Mouse (Mus musculus) induced T-regulatory cell, adult 2 months (primary cell): ENCODE data around the gene Fam171b.

Experiments used
- DNase-seq: peaks from one replicate; pipeline ENCODE4 v3.0.0-alpha.2; 2012; ENCODE audit warnings: low read depth

Fam171b gene

GRCm38 (mm10) chr2:83812483-83813272 is at the start of gene Fam171b:
Fam171b (plus strand) TSS chr2:83812636.
- peak; percentile 67 for DNase-seq

DNA sequence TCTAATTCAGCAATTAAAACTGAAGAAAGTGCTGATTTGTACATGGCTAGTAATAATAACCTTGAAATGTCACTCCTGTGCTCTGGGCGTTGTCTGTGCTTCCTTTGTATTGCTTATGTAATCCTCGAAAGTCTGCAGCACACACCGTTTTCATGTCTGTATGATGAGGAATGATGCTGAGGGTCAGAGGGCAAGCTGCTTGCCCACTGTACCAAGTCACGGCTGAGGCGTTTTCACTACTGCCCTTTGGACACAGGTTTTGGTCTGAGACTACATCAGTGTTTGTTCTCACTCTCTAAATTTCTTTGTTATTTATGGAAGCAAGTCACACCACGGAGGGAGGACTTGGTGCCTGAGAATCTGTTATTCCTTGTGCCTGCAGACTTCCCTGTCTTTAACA is 46.4 kb upstream of the Fam171b start:
- no peak for DNase-seq

DNA sequence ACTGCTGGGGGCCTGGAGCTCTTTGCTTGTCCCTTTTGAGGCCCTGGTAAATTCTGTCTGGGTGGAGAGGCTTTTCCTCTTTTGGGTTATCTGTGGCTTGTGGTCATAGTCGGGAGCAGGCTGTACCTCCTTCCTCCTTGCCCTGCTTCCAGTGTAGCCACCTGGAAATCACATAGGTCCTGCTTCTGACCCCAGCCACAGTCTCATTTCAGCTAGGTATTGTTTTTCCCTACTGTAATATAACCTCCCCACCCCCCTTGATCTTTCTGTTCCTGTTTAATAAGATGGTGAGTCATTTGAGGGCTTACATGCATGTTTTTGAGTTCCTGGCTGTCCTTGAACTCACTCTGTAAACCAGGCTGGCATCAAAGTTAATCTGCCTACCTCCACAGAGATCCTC is 45.6 kb upstream of the Fam171b start:
- DNase-seq: no peak

DNA sequence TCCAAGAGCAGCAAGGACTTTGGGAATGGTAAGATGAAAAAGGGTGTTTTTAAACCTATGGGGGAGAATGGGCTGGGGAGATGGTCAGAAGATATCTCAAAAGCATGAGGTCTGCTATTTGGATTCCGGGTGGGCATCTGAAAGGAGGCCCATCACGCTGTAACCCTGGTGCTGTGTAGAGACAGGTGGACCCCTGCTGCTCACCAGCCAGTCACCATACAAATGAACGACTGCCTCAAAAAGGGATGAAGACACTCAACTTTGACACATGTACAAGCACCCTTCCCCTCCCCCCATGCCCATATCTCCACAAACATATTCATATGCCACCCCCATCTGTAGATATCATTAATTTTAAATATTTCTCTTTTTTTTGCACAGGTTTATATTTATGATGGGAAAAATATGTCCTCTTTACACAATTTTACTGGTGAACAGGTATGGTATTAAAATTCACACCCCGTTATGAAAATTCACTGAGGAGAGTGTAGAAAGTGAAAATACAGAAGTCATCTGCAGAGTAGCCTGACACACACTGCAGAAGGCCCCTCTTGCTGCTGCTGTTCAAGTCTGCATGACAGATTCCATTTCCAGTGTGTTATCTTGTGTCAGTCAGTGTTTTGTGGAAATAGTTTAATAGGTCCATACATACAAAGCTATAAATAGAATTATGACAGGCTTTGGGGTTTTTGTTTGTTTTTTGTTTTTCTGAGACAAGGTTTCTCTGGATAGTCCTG is 44.0 kb upstream of the Fam171b start:
- no peak for DNase-seq

- peak; percentile 79 for DNase-seq
These were observed 41.2 kb upstream of the Fam171b start for GRCm38 (mm10) chr2:83771155-83771812.

DNA sequence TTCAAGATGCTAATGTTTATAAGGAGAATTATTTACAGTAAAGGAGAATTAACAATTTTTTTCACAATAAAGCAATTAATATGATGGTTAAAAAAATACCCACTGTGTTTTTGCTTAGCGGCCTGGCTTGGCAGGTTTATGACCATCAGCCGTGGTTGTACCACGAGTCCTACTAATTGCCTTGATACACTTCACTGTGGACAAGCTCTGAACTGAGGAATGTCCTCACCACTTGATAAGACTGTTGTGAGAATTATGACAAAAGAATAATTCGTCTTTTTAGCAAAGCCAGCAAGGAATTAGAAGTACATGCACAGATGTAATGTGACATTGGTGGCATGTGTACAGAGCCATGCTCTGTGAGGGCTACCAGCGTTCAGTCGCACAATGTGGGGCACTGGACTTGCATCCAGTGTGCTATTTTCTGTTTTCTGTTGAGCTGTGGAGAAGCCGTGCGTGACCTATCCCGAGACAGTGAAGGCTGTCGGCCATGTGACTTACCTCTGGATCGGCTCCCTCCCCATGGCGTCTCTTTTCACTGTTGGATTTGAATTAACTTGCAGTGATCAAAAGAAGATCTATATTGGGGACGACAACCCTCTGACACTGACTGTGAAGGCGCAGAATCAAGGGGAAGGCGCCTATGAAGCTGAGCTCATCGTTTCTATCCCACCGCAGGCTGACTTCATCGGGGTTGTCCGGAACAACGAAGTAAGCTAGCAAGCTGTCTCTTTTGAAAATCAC is 20.9 kb upstream of the Fam171b start:
- no peak for DNase-seq

DNA sequence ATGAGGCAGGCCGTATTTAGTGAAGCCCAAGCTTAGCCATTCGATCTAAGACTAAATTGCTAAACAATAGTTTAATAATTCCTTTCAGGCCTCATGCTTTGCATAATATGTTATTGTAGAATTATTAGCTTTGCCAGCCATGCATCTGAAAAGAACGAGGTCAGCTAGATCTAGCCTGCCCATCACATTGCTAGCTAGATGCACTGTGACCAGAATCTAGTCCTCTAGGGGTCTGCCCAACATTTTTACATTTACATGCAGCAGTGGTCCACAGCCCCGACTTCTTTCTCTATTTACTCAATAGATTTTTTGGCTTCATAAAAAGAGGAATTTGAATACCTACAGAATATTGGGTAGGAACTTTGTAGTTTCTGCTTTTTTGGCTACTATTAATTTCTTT is 20.3 kb upstream of the Fam171b start:
- no peak for DNase-seq

DNA sequence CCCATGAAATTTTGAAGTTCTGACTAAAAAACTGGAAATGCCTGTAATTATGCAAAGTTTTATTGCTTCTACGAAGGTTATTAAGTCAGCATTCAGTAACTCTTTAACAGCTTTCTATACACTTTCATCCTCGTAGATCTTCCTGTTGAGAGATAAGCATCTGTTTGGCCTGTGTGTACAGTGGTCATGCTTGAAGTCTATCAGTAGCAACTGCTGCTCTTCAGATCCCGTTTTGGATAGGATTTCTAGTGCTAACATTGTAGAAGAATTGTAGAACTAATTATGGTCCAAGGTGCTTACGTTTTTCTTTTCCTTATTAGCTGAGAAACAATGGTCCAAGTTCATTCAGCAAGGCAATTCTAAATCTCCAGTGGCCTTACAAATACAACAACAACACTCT is 16.7 kb upstream of the Fam171b start:
- DNase-seq: no peak

GRCm38 (mm10) chr2:83797902-83798497 is 14.4 kb upstream of the Fam171b start:
- DNase-seq: no peak

DNA sequence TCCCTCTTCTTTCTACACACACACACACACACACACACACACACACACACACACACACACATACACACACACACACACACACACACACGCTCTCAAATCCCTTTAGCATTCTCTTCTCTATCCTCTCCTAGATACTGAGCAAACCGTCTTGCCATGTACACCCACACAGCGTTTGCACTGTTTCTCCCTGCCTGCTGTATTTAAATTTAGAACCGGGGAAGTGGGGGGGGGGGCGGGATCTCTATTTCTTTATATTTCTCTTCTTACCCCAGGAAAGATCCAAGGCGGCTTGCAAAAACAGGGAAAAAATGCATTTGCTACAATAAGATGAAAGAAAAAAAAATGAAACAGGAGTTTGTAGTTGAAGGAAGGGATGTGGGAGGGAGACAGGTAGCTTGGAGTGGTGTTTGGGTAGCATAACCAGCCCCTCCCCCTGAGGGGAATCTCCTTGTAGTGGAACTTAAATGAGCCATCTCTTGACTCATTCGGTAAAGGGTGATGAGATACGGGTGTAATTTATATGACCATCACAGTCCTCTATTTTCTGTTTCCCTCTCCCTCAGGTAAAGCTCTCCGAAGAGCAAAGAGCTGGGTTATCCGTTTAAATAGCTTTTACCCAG is 947 bp downstream of the Fam171b start:
- DNase-seq: no peak

DNA sequence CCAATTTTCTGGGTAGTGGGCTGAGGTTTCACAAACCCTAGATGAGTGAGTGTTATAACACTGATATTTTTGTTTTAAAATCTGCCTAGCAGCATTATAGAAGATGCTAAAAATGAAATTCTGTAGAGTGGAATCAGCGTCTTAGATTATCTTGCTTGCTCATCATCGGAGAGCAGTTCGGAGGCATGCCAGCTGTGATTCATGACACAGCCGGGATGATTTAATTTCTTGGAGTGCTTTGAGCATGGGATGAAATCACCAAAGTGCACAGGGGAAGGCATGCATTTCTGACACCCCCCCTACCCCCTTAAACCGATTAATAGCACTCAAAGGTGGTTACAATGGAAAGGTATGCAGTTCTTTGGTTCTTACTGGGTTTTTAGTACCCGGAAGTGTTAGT is 1.6 kb downstream of the Fam171b start:
- DNase-seq: no peak

GRCm38 (mm10) chr2:83816147-83816546 is 3.7 kb downstream of the Fam171b start:
- DNase-seq: no peak

DNA sequence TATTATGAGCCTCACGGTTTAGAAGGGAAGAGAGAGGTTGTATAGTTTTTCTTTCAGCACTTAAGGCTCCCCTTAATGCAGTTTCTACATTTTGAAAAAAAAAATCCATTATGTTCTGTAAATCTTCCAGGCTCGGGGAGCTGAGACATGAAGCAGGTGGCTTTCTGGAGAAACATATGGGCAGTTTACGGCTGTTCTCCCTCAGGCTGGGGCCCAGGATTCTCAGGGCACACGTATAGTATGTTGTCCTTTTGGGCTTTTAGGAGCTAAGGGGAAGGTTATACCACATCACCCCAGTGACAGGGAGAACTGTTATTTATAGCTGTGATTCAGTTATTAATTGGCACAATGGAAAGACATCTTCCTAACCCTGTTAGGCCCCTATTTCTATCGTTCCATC is 12.7 kb downstream of the Fam171b start:
- no peak for DNase-seq

DNA sequence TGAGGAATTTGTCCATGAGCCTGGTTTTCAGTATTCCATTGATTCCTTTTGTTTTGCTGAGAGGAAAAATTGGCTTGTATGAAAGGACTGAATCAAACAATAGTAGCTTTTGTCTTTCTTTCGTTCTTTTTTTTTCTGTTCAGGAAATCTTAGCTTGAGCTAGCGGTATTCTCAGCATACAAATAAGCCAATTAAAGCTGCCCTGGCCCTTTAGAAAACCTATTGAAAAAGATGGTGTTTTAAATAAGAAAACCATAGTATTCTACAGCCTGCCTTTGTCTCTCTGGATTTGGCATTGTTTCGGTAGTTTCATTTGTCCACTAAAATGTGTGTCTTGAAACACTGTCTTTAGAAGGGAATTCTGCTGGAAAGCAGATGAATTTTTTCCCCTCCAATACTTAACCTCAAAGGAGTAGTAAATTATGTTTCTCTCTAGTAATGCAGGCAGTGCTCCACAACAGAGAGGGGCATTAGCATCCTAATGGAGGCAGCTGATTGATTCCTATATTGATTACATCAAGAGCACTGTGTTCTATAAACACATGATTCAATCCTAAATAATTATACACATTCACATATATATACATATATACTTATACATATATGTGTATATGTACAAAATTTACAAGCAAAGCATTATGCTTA is 16.6 kb downstream of the Fam171b start:
- no peak for DNase-seq

DNA sequence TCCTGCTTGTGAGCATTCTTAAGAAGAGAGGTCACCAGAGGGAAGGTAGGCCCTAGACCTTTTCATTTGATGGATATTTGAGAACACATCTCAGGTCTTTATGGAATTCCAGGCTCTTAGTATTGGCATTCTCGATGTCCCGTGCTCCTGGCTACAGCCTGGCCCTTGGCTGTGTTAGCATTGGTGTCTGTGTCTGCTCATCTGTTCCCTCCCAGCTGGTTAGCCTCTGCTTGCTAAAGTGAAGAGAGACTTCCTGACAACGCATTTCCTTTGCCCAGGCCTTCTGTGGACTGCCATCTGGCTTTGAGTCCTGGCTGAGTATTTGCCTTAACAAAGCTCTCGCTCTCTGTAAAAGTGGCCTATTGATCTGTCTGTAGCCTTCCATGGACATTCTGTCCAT is 20.5 kb downstream of the Fam171b start:
- DNase-seq: no peak

GRCm38 (mm10) chr2:83835313-83836070 is 23.1 kb downstream of the Fam171b start:
- DNase-seq: no peak

DNA sequence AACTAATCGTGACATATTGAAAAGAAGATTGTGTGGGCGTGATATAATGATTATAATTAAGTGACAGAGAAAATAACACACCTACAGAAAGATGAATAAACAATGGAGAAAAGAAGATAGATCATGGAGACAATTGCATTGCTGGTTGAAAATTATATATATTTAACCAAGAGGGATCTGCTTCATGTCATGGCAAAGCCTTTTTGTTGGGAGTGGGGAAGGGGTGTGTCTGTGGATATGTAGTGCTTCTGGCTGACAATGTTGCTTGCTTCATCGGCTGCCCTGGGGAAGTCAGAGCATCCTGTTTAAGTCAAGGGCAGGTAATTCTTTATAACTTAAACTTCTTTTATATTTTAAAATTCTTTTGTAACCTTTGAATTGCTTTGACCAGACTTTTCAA is 36.1 kb downstream of the Fam171b start:
- DNase-seq: no peak

DNA sequence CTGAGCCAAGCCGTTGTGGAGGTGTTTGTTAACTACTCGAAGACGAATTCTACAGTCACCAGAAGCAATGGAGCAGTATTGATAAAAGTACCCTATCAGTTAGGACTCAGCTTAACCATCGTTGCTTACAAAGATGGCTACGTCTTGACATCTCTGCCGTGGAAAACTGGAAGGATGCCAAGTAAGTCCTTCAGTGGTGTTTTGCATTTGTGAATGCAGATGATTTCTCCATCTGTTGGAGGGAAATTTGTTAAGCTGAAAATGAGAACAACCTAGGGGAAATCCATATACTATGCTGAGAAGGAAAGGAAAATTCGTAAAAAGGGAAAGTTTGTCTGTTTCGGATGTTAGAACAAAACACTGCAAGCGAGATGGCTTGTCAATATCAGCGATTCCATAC is 41.0 kb downstream of the Fam171b start:
- no peak for DNase-seq

DNA sequence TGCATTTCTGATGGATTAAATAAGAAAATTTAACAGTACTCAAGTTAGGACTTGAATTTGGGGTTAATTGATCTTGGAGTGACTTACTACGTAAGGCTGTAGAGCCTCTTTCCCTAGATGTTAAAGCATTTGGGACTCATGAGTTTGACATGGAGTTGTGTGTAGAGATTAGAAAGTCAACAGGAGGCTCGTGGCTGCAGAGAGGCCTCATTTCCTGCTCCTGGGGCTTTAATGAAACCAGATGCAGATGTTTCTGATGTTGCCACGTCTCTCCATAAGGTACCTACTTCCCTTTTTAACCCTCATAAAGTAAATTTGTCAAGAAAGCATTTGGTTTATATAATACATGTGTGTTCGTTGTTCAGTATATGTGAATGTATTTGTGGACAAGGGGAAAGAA is 43.8 kb downstream of the Fam171b start:
- no peak for DNase-seq

GRCm38 (mm10) chr2:83883850-83884420 is 71.5 kb downstream of the Fam171b start:
- DNase-seq: no peak
